Mouse (Mus musculus) lung, postnatal 0 days (tissue): Measurements from ENCODE around the gene Lca5l. TPM values are rescaled to one million over a fixed set of nuclear protein-coding genes. Genes with fewer than 3 reads are reported as not detected.

Experiments
- ATAC-seq: fragments of 200-750 bp; cut with Nextera tagmentation; 2 replicates; pipeline ENCODE4 v1.8.0; 2017; ENCODE audit warnings: moderate library complexity
- DNase-seq: peaks from one replicate; pipeline ENCODE4 v3.0.0-alpha.2; 2016; ENCODE audit warnings: low spot score
- H3K27ac ChIP-seq: fragments of 300-500 bp; sonication (generic); 2 replicates; pipeline ENCODE4 v1.5.1; 2014; ENCODE audit warnings: antibody characterized with exemption, mild to moderate bottlenecking, low read length, mixed read lengths
- H3K27me3 ChIP-seq: fragments of 300-500 bp; sonication (generic); replicated peaks from 2 replicates; pipeline ENCODE4 v1.6.1; 2014; ENCODE audit warnings: low read length, mixed read lengths; ENCODE audit not compliant: insufficient read depth
- H3K36me3 ChIP-seq: fragments of 300-500 bp; sonication (generic); 2 replicates; pipeline ENCODE4 v1.6.1; 2014; ENCODE audit warnings: low read length, mixed read lengths; ENCODE audit not compliant: insufficient read depth
- H3K4me1 ChIP-seq: fragments of 300-500 bp; sonication (generic); 2 replicates; pipeline ENCODE4 v1.6.1; 2014; ENCODE audit warnings: antibody characterized with exemption, low read depth, low read length, mixed read lengths; ENCODE audit not compliant: insufficient read depth
- H3K4me2 ChIP-seq: fragments of 300-500 bp; sonication (generic); replicated peaks from 2 replicates; pipeline ENCODE4 v1.6.1; 2014; ENCODE audit warnings: low read depth, mild to moderate bottlenecking, low read length, moderate library complexity, mixed read lengths
- H3K4me3 ChIP-seq: fragments of 300-500 bp; sonication (generic); 2 replicates; pipeline ENCODE4 v1.5.1; 2014; ENCODE audit warnings: low read depth, low read length
- H3K9ac ChIP-seq: fragments of 300-500 bp; sonication (generic); replicated peaks from 2 replicates; pipeline ENCODE4 v1.6.1; 2014; ENCODE audit warnings: low read depth, mild to moderate bottlenecking
- H3K9me3 ChIP-seq: fragments of 300-500 bp; sonication (generic); 2 replicates; pipeline ENCODE4 v1.6.1; 2016; ENCODE audit warnings: low read length, mixed read lengths
- CTCF ChIP-seq: IDR thresholded peaks from 2 replicates; pipeline ENCODE4 v1.5.1; 2016; ENCODE audit warnings: antibody characterized with exemption, mild to moderate bottlenecking
- EP300 ChIP-seq: IDR thresholded peaks from 2 replicates; pipeline ENCODE4 v1.6.1; 2016; ENCODE audit warnings: antibody characterized with exemption, mild to moderate bottlenecking, control low read depth
- WGBS: fragments of 180-500 bp; shearing (Covaris S2); extraction: QIAGEN DNeasy Blood & Tissue Kit; methylation state at CpG from one replicate; pipeline ENCODE4 v1.1.7; 2014; 5-methylcytosine and 5-hydroxymethylcytosine counted together
- polyA plus RNA-seq: library from polyadenylated mRNA; unstranded; fragments of >200 nt; fragmentation: Nextera tagmentation; extraction: Ambion mirVana; gene quantifications from 2 replicates; pipeline ENCODE4 v1.2.1, GENCODE M21; 2015

Gene Lca5l
- polyA plus RNA-seq = 1.4 TPM in 2 replicates

- Histone ChIP-seq H3K9me3 (no peaks in the 10 kb centered on the region), H3K4me3 (peak within 1 kb of the TSS; percentile 74), H3K27ac (peak within 1 kb of the TSS; percentile 51), H3K9ac (peak within 1 kb of the TSS; percentile 45), H3K27me3 (no peaks in the 10 kb centered on the region), H3K4me1 (no peaks in the 10 kb centered on the region; the same call in 1 of the 2 replicates), H3K4me2 (peak within 1 kb of the TSS; percentile 87), H3K36me3 (no peaks in the 10 kb centered on the region)
- DNase-seq (peak; percentile 99), ATAC-seq (peak; percentile 98)
- WGBS = 1% methylated on average over 76 of the region's 77 CpGs
- TF ChIP-seq CTCF (no peak), EP300 (no peak)
Measured at GRCm38 (mm10) chr16:96191531-96192506, at the start of gene Lca5l. Gene Lca5l, minus strand, starts transcription at chr16:96192271.

DNA sequence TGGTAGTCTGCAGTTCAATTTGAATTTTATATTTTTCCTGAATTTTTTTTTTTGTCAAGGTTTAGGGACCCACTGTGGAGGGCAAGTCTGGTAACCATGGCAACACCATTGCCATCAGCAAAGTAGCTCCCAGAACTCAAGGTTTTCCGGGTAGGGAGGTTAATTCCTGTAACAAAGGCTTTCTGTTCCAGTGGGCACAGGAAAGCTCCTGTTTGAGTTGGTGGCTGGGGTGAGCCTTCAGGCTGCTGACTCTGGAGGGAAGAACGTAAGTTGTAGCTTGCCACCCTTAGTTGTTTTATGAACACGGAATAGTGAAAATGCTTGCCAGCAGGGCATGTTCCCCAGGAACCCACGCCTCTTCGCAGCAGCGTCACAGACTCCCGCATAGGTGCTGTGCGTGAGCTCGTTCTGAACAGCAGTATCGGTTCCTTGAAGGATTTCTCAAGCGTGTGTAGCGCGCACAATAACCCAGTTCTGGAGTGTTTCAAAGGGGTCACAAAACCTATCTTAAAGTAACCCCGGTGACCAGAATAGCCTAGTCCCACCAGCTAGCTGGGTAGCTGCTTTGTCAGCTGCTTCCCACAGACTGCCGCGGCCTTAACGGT lies 43.4 kb upstream of the Lca5l start, which contains the start of gene B3galt5:
Gene B3galt5, plus strand, starts transcription at position 436 of the 605 bp plus-strand sequence.
- Histone ChIP-seq H3K9ac (no peak within 1 kb of the TSS), H3K9me3 (no peaks in the 10 kb centered on the region), H3K4me3 (no peak within 1 kb of the TSS), H3K4me1 (no peaks in the 10 kb centered on the region), H3K36me3 (no peaks in the 10 kb centered on the region), H3K4me2 (no peak within 1 kb of the TSS), H3K27ac (no peak within 1 kb of the TSS), H3K27me3 (no peaks in the 10 kb centered on the region)
- 62% methylated on average over 17 of the region's 17 CpGs for WGBS
- ATAC-seq (no peak), DNase-seq (no peak)
- TF ChIP-seq EP300 (no peak), CTCF (no peak)

DNA sequence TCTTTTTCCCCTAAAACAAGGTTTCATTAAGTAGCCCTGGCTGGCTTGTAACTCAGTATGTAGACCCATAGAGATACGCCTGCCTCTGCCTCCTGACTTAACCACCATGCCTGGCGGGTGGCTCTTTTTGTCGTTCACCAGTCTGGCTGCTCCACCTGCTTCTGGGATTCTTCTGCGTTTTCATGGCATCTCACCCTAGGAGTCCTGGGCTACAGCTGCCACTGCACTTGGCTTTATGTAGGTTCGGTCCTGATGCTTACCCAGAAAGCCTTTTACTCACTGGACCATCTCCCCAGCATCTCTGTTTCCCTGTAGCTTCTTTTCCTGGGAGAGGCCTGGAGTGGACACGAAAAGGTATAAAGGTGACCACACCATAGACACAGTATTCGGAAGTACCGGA lies 41.9 kb upstream of the Lca5l start:
- Histone ChIP-seq H3K4me2 (no peak overlapping the region), H3K36me3 (no peaks in the 10 kb centered on the region), H3K27me3 (no peaks in the 10 kb centered on the region), H3K9me3 (no peaks in the 10 kb centered on the region), H3K27ac (no peak overlapping the region), H3K4me1 (no peaks in the 10 kb centered on the region), H3K4me3 (no peak overlapping the region), H3K9ac (no peak overlapping the region)
- no peak for DNase-seq
- no peak for TF ChIP-seq EP300
- no peak for TF ChIP-seq CTCF
- WGBS = 85% methylated on average over 8 of the region's 8 CpGs
- no peak for ATAC-seq

DNA sequence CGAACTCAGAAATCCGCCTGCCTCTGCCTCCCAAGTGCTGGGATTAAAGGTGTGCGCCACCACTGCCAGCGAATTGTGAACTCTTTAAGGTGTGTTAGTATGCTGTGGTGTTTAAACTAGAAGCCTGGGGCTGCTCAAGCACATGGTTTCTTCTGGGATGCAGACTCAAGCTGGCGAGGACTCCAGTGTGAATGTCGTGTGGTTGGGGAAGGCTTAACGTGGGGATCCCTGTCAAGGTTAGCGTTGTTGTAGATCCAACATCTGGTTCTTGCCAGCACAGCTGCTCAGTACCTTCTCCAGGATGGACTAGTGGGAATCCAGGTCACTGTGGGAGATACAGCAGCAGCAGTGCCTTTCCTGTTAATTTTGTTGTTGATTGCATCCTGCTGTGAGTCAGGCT lies 39.9 kb upstream of the Lca5l start:
- 77% methylated on average over 7 of the region's 8 CpGs for WGBS
- H3K27ac ChIP-seq = no peak overlapping the region
- no peak for DNase-seq
- H3K9me3 ChIP-seq = no peaks in the 10 kb centered on the region
- no peak overlapping the region for H3K4me3 ChIP-seq
- no peaks in the 10 kb centered on the region for H3K4me1 ChIP-seq
- no peak overlapping the region for H3K4me2 ChIP-seq
- no peaks in the 10 kb centered on the region for H3K27me3 ChIP-seq
- ATAC-seq = no peak
- no peak for TF ChIP-seq CTCF
- no peak for TF ChIP-seq EP300
- no peak overlapping the region for H3K9ac ChIP-seq
- H3K36me3 ChIP-seq = no peaks in the 10 kb centered on the region

- Histone ChIP-seq H3K36me3 (no peaks in the 10 kb centered on the region), H3K4me2 (no peak overlapping the region), H3K9ac (no peak overlapping the region), H3K9me3 (no peaks in the 10 kb centered on the region), H3K27ac (no peak overlapping the region), H3K4me1 (no peaks in the 10 kb centered on the region), H3K4me3 (no peak overlapping the region), H3K27me3 (no peaks in the 10 kb centered on the region)
- TF ChIP-seq CTCF (no peak), EP300 (no peak)
- ATAC-seq (no peak), DNase-seq (no peak)
- 89% methylated on average over 4 of the region's 4 CpGs for WGBS
Measured at GRCm38 (mm10) chr16:96231251-96231650, 39.2 kb upstream of the Lca5l start.

DNA sequence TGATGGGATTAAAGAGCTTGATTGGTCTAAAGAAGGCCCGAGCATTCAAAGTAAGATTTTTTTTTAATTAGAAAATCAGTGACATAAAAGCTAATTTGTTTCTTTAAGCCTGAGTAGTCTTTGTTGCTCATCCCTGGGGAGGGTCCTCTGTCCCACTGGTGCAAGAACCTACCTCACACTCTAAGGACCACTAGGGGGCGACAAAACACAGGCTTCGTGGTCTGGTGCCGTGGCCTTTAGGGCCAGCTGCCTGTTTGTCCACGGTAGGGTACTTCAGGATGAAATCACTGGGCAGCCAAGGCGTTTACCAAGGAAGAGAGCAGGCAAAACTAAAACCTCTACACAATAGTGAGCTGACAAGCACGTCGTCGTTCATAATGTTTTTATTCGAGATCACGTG lies 38.3 kb upstream of the Lca5l start:
- no peak overlapping the region for H3K27ac ChIP-seq
- H3K9ac ChIP-seq = no peak overlapping the region
- DNase-seq (peak; percentile 77), ATAC-seq (peak; percentile 56)
- no peaks in the 10 kb centered on the region for H3K36me3 ChIP-seq
- H3K4me2 ChIP-seq = no peak overlapping the region
- H3K4me3 ChIP-seq = no peak overlapping the region
- TF ChIP-seq EP300 (no peak), CTCF (peak; percentile 92)
- WGBS = 29% methylated on average over 11 of the region's 11 CpGs
- no peaks in the 10 kb centered on the region for H3K27me3 ChIP-seq
- no peaks in the 10 kb centered on the region for H3K9me3 ChIP-seq
- no peaks in the 10 kb centered on the region for H3K4me1 ChIP-seq
